Mouse (Mus musculus): ENCODE measurements around the gene Sowahc. TPM values are rescaled to one million over a fixed set of nuclear protein-coding genes. Genes with fewer than 3 reads are reported as not detected.
A peak's percentile ranks its signal among the peaks of the same experiment; 100 is the strongest.

The Sowahc gene
- 1 to 10 TPM; 1.9 to 2.0 TPM for total RNA-seq (2021)

- DNase-seq, result peak; percentile 98
These were observed at the start of gene Sowahc, which contains the start of gene Sept10 for GRCm38 (mm10) chr10:59221473-59222270. Gene Sowahc, plus strand, starts transcription at chr10:59221953. Gene Sept10, minus strand, starts transcription at chr10:59221847.

GRCm38 (mm10) chr10:59172539-59172938, 49.2 kb upstream of the Sowahc start:
- no peak for DNase-seq

GRCm38 (mm10) chr10:59179620-59180019, 42.1 kb upstream of the Sowahc start:
- DNase-seq, result no peak

- DNase-seq, result no peak
These were observed 39.4 kb upstream of the Sowahc start for GRCm38 (mm10) chr10:59182306-59182705.

- DNase-seq, result no peak
These were observed 26.9 kb upstream of the Sowahc start for GRCm38 (mm10) chr10:59194891-59195290.

- DNase-seq, result no peak
These were observed 25.0 kb upstream of the Sowahc start for GRCm38 (mm10) chr10:59196763-59197162.

- no peak for DNase-seq
These were observed 21.7 kb upstream of the Sowahc start for GRCm38 (mm10) chr10:59200011-59200410.

- no peak for DNase-seq
These were observed 805 bp upstream of the Sowahc start for GRCm38 (mm10) chr10:59220824-59221472.

- DNase-seq, result peak; percentile 23
These were observed 733 bp downstream of the Sowahc start for GRCm38 (mm10) chr10:59222271-59223101.

- peak; percentile 9 for DNase-seq
These were observed 1.5 kb downstream of the Sowahc start for GRCm38 (mm10) chr10:59223301-59223700.

GRCm38 (mm10) chr10:59223890-59224289, 2.1 kb downstream of the Sowahc start:
- no peak for DNase-seq

- no peak for DNase-seq
These were observed 3.4 kb downstream of the Sowahc start for GRCm38 (mm10) chr10:59225137-59225536.

- DNase-seq, result no peak
These were observed 7.6 kb downstream of the Sowahc start for GRCm38 (mm10) chr10:59229205-59229820.

GRCm38 (mm10) chr10:59235227-59235626, 13.5 kb downstream of the Sowahc start:
- DNase-seq, result no peak

- no peak for DNase-seq
These were observed 14.1 kb downstream of the Sowahc start for GRCm38 (mm10) chr10:59235847-59236246.

GRCm38 (mm10) chr10:59236486-59236885, 14.7 kb downstream of the Sowahc start:
- DNase-seq, result no peak

- DNase-seq, result no peak
These were observed 16.0 kb downstream of the Sowahc start for GRCm38 (mm10) chr10:59237757-59238156.

GRCm38 (mm10) chr10:59241141-59241541, 19.4 kb downstream of the Sowahc start:
- peak; percentile 26 for DNase-seq

GRCm38 (mm10) chr10:59249531-59249930, 27.8 kb downstream of the Sowahc start:
- DNase-seq, result no peak

- no peak for DNase-seq
These were observed 28.9 kb downstream of the Sowahc start for GRCm38 (mm10) chr10:59250679-59251078.

- no peak for DNase-seq
These were observed 30.2 kb downstream of the Sowahc start for GRCm38 (mm10) chr10:59251980-59252379.

GRCm38 (mm10) chr10:59252396-59252795, 30.6 kb downstream of the Sowahc start:
- DNase-seq, result no peak

Data from heart, postnatal 4 days (tissue).